Mouse (Mus musculus): ENCODE data around the gene Gfpt2.

Gfpt2 gene

GRCm38 (mm10) chr11:49879950-49880642 is 86.1 kb downstream of the Gfpt2 start:
- peak in 1 of 2 experiments; percentile 28 for DNase-seq (ENCODE audit: low spot score in 2 of 2)

- DNase-seq (ENCODE audit: low spot score in 2 of 2) = no peak
Measured at GRCm38 (mm10) chr11:49883394-49883793, 89.4 kb downstream of the Gfpt2 start.
